Mouse (Mus musculus): Measurements from ENCODE around the gene Ldb1. TPM values are rescaled to one million over a fixed set of nuclear protein-coding genes. Genes with fewer than 3 reads are reported as not detected.

Gene Ldb1
- total RNA-seq (2021): 10 to 100 TPM; 53.0 to 59.4 TPM
- long read RNA-seq, experiment 1, transcript Ldb1-206 (11 exons, 2,108 nt): minor isoform, 8 of 36 reads
- long read RNA-seq, experiment 1, transcript Ldb1-207 (11 exons, 3,133 nt): major isoform, 9 of 36 reads
- long read RNA-seq, experiment 1, partial matches to known transcripts: 13 of 36 reads
- long read RNA-seq, experiment 1, other reads (novel, unspliced or antisense): 4 of 36 reads
- long read RNA-seq, experiment 2, transcript Ldb1-206 (11 exons, 2,108 nt): minor isoform, 5 of 55 reads
- long read RNA-seq, experiment 2, transcript Ldb1-207 (11 exons, 3,133 nt): major isoform, 17 of 55 reads
- long read RNA-seq, experiment 2, partial matches to known transcripts: 21 of 55 reads
- long read RNA-seq, experiment 2, other reads (novel, unspliced or antisense): 11 of 55 reads

DNA sequence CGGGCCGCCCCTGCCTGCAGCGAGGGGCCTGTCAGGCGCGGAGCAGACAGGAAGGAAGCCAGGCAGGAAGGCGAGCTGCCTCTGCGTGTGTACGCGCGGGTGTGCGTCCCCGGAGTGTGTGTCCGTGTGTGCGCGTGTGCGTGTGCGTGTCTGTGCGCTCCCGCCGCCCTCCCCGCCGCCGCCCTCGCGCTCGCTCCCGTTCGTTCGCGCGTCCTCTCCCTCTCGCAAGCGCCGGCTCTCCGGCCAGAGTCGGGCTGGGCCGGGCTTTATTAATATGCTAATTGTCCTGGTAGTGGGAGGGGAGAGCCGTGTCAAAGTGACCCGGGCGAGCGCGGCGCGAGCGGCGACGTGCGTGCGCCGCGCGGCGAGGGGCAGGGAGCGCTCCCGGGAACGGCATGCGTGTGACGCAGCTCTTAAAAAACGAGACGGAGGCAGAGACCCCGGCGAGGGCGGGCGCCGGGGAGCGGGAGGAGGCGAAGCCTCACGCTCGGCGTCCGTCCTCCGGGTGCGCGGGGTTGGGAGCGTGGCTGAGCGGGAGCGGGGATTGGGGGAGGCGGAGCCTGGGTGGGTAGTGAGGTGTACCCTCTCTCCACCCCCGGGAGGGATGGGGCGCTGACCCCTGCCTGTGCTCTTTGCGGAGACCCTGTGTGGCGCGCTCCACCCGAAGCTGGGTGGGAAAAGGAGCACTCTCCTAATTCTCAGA, at the start of gene Ldb1:
Ldb1 (minus strand) TSS at position 222 of the 703 bp plus-strand sequence.
- DNase-seq (ENCODE audit: low spot score in 2 of 2): peak; percentile 81 to 86

DNA sequence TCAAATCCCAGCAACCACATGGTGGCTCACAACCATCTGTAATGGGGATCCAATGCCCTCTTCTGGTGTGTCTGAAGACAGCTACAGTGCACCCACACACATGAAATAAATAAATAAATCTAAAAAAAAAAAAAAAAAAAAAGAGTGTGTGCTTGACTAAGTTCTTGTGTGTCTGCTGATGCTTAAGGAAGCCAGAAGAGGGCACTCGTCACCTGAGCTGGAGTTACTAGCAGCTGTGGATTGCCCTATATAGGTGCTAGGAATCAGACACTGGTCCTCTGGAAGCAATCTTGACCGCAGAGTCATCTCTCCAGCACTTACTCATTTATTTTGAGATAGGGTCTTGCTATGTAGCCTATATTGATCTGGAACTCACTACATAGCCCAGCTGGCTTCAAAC, 49.1 kb upstream of the Ldb1 start:
- no peak for DNase-seq (ENCODE audit: low spot score in 2 of 2)

DNA sequence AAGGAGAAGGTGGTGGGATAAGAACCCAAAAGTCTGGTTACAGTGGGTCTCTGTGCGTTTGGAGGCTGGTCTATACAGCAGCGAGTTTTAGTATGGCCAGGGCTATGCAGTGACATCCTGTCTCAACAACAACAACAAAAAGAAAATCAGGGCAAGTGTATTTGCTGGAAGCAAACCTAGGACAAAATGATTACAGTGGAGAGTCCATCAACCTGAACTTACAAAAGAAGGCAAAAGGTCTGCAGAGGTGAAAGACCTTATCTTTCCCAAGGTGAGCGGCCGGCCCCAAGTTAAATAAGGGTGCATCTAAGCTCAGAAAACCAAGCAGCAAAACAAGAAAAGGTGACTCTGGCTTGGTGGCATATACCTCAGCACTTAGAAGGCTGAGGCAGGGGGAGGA, 46.6 kb upstream of the Ldb1 start:
- no peak for DNase-seq (ENCODE audit: low spot score in 2 of 2)

DNA sequence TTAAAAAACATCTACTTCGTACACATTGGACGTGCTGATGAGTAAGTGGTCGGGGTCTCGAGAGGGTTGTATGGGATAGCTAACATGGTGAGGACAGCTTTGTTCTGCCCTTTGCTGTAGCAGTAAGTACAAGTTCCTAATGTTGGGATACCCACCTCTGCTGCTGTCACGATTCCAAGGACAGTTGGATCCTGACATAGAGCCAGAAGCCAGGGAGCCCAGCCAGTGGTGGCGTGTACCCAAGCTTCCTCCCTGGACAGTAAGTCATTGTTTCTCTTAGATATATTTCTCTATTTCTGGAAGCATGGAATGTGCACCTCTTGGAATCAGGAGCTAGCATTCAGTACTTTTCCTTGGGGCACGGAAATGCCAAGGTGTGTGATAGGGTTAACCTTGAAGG, 42.9 kb upstream of the Ldb1 start:
- no peak for DNase-seq (ENCODE audit: low spot score in 2 of 2)

DNA sequence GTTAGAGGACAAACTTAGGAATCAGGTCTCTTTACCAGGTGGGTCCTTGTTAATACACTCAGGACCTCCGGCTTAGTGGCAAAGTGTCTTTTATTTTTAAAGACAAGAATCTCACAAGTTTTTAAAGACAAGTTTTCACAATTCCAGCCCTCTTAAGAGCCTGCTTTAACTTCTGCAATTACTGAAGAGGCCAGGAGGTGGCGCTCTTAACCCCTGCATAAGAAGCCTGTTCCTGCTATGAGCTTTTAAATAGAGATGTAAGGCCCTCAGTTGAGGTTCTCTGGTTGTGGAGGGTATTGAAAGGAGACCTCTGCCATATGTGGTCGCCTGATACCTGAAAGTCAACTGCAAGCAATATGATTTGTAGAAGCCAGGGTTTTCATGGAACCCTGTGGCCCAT, 41.3 kb upstream of the Ldb1 start:
- DNase-seq (ENCODE audit: low spot score in 2 of 2): peak; percentile 46 to 52

DNA sequence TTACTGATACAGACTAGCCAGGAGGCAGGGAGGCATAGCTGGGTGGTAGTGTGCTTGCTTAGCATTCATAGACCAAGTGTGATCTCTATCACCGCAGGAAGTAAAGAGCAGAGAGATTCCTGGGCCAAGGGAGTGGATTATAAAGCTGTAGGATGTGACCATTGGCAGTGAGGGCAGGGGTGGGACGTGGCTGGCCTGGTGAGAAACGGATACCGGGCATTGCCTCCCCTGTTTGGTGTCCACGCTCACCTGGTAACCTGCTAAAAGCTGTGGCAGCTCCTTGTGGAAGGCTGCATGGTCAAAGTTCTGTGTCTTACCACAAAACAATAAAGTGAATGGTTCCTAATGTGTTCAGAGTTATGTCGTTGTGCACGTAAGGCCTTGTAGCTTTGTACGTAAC, 40.2 kb upstream of the Ldb1 start:
- no peak for DNase-seq (ENCODE audit: low spot score in 2 of 2)

DNA sequence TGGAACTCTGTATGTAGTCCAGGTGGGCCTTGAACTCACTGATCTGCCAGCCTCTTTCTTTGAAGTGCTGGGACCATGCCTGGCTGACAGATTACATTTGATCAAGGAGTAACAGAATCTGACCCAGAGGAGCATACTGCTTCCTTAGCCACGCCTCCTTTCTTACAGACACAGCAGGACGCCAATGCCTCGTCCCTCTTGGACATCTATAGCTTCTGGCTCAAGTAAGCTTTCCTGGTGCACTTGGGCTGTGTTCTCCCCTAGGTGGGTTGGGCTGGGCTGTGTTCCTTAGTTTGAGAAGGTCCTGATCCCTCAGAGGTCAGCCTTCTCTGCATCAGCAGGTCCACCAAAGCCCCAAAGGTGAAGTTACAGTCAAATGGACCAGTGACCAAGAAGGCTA, 33.5 kb upstream of the Ldb1 start:
- no peak for DNase-seq (ENCODE audit: low spot score in 2 of 2)

DNA sequence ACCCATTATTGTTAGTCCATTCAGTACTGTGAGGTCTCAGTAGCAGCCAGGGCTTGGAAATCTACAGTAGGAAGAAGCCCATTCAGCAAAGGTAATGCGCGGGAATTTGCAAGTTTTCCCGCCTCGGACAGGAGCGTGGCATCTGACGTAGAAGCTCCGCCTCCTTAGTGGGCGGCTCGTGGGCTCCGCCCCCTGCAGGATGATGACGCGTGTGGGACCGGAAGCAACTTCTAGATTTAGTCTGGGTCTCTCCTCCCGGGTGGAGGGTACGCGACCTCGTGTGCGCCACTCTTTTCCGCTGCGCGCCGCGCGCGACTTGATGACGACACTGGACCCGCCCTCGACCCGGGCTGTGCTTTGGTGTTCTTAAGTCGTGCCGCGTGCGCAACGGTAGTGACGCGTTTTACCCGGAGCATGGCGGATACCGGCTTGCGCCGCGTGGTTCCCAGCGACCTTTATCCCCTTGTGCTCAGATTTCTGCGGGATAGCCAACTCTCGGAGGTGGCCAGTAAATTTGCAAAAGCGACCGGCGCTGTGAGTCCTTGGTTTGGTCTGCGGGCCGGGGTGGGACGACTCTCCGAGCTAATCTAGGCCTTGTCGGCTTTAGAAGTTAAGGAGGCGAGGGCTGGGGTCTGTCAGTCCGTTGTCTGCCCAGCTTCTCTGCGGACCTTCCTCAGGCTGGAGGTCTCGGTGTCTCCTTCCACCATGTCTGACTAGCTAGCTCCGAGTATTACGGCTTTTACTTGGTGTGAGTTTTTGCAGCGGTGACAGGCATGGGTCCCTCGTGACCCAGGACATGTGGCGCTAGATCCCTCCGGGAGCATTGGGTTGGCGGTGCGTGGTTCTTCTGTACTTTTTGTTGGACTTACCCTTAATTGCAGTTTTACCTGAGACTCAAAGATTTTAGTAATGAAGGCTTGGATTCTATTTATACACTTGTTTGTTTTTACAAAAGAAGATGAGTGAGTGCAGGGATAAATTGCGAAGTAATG, 30.9 kb upstream of the Ldb1 start, which contains the start of gene Nolc1:
Nolc1 (plus strand) TSS at position 248 of the 992 bp plus-strand sequence.
- peak; percentile 99 for DNase-seq (ENCODE audit: low spot score in 2 of 2)

DNA sequence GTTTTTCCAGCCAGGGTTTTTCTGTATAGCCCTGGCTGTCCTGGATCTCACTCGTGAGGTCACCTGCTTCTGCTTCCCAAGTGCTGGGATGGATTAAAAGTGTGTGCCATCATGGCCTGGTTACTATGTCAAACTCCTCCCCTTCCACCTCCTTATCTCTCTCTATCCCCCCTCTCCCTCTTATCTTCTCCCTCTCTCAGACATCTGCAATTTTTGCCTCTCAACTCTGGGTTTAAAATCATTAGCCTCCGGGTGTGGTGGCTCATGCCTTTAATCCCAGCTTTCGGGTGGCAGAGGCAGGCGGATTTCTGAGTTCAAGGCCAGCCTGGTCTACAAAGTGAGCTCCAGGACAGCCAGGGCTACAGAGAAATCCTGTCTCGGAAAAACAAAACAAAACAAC, 29.3 kb upstream of the Ldb1 start:
- no peak for DNase-seq (ENCODE audit: low spot score in 2 of 2)

DNA sequence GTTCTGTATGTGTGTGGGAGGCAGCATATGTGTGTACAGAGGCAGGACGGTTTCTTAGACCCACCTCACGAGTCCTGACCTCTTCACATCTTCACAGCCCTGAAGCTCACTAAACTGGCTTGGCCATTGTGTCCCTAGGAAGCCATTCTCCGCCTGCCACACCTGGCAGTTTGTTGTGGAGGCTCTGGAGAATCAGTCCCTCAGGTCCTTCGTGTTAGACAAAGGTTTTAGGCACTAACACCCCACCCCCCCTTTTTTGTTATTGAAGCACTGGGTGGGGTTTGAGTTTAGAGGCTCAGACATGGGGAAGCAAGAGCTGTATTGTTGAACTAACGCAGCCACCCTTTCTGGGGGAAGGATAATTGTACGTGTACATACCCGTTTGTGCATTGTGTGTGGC, 28.3 kb upstream of the Ldb1 start:
- DNase-seq (ENCODE audit: low spot score in 2 of 2): no peak

DNA sequence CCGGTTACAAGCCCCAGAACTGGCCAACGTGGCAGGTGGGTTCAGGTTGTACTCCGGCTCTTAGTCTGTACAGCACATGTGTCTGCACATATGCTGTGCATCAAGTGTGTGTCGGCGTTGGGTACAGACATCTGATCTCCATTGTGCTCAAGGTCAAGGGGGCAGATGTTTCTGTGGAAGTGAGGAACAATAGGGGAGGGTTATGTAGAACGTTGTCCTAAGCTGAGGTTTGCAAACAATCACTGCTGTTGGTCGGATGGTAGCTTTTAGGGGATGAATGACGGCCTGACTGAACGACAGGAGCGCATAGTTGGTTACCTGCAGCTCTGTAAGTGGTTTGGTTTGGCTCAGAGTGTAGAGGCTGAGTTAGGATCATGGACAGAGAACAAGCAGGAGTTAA, 23.0 kb upstream of the Ldb1 start:
- no peak for DNase-seq (ENCODE audit: low spot score in 2 of 2)

DNA sequence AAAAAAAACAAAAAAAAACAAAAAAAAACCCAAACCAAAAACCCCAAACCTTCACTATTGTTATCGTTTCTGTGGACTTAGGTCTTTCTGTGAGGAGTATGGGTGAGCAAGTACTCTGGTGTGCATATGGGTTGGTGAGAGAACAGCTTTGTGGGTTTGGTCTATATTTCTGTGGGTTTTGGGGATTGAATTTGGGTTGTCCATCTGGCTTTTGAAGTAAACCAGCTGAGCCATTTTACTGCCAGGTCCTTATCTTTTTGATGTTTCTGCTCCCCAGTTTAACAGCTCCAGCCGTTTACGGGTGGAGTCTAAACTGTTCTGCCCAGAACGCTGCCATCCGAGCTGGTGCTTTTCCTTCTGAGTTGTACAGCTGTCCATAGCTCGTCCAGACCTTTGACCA, 15.8 kb upstream of the Ldb1 start:
- DNase-seq (ENCODE audit: low spot score in 2 of 2): no peak

DNA sequence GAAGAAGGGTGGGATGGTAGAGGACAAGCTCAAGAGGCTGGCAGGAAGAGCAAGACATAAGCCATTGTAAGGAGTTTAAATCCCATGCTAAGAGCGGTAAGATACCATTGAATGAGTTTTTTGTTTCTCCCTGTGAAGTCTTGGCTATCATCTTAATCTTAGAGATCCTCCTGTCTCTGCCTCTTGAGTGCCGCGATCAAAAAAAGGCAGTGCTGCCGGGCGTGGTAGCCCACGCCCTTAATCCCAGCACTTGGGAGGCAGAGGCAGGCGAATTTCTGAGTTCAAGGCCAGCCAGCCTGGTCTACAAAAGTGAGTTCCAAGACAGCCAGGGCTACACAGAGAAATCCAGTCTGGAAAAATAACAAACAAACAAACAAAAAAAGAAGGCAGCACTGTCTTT, 13.5 kb upstream of the Ldb1 start:
- DNase-seq (ENCODE audit: low spot score in 2 of 2): no peak

DNA sequence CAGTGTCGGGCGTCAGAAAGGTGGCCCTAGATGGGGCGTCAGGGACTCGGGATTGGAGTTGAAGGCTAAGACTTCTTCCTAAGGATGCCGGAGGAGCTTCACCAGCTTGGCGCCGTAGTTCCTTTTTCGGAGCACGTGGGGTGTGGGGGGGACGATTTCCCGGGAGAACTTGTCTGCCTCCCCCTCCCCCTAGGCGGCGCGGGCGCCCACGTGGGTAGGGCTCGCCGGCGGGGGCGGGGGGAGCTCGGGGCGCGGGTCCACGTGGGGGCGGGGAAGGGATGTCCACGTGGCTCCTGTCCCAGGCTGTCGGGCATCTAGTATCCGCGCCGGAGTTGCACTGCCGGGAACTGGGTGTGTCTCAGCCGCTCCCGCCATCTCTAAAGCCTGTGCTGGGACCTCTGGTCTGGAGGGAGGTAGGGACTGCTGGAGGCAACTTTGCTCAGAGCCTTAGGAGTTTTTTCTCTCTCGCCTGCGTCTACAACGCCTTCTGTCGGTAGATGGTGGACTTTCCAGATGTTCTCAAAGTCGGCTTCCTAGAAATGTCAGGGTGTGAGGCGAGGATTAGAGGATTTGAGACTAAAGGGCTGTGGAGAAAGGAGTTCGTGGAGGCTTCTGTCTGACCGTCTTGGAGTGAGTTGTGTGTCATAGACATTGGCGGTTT, 12.1 kb upstream of the Ldb1 start:
- DNase-seq (ENCODE audit: low spot score in 2 of 2): peak; percentile 84 to 85

DNA sequence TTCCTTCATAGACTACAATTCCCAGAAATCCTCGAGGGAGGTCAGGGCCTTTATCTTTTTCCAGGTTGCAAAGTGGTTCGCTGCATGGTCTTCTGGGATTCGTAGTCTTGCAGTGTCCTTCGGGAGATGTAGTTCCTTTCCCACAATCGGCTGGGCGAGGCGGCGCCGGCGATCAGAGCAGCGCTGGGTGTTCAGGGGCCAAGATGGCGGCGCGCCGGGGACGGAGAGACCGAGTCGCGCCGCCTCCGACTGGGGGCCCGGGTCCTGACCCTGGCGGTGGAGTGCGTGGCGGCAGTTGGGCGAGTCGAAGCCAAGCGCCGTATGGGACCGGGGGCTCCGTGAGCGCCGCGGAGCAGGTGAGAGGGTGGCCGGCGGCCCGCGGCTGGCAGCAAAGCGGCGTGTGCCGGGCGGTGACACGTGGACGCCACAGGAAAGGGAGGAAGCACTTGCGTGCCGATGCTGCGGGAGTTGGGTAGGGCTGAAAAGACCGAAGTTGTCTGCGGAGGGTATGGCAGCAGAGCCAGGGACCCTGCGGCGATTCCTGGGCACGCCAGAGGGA, 11.5 kb upstream of the Ldb1 start:
- peak; percentile 81 to 83 for DNase-seq (ENCODE audit: low spot score in 2 of 2)

DNA sequence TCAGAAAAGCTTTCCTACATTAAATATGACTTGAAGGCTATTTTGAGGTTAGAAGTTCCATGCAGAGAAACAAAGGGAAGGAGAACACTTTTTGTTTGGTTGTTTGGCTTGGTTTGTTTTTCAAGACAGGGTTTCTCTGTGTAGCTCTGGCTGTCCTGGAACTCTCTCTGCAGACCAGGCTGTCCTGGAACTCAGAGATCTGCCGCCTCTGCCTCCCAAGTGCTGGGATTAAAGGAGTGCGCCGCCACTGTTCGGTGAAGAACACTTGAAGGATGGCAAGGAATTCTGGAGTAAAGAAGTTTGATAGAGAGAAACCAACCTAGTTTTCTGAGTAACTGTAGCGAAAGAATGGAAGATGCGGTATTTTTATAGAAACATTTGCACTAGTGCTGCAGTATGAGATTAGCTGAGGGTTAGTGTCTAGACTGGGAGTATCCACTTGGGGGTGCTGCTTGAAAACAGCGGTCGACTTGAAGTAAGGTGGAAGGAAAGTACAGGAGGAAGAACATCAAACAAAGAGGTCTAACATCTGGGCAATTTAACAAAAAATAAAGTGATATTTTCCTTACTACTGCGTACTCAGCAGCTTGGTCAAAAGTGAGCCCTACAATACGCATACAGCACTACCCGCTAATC, 10.9 kb upstream of the Ldb1 start:
- no peak for DNase-seq (ENCODE audit: low spot score in 2 of 2)

DNA sequence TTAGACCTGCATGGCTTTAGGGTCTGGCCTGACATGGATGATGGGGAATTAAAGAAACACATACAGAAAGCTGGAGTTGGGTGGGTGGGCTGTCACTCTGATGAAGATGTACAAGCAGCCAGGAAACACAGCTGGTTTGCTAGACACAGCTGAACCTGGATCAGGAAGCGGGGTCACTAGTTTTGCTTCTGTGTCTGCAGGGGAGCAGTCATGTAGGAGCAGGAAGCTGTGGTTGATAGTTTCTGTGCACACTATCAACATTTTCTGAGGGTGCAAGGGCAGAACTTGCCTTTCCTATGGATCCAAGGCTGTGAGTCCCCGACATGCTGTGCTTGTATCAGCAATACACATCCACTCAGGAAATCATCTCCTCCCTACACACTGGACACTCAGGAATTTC, 5.4 kb upstream of the Ldb1 start:
- no peak for DNase-seq (ENCODE audit: low spot score in 2 of 2)

DNA sequence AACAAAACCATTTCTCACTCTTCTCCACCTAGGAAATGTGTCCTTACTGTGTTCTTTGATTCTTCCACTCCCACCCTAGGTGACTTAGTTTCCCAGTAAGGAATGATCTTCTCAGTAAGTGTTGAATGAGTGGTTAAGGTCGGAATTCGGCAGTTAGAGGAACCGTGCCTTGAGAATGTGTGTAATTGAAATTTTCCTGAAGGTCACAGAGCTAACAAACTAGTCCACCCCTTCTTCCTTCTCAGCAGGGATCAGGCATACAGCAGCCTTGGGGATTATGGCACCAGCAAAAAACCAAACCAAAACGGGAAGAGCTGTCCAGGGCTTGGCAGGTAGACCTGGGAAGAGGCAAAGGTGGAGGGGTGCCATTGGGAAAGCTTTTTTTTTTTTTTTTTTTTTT, 4.1 kb upstream of the Ldb1 start:
- no peak for DNase-seq (ENCODE audit: low spot score in 2 of 2)

DNA sequence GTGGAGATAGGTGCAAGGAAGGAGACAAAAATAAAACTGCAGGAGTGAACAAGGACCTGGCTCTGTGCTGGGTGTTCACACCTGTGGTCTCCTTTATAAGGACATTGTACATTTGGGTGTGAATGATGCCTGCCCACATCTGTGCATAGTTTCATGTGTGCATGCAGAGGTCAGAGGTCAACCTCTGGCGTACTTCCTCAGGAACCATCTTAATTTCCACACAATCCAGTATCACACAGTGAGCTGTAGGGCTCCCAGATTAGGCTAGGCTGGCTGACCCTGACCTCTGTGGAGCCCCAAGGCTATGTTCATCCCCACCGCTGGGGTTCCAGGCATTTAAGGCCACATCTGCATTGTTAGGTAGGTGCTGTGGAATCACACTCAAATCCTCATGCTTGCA, 2.4 kb upstream of the Ldb1 start:
- no peak for DNase-seq (ENCODE audit: low spot score in 2 of 2)

DNA sequence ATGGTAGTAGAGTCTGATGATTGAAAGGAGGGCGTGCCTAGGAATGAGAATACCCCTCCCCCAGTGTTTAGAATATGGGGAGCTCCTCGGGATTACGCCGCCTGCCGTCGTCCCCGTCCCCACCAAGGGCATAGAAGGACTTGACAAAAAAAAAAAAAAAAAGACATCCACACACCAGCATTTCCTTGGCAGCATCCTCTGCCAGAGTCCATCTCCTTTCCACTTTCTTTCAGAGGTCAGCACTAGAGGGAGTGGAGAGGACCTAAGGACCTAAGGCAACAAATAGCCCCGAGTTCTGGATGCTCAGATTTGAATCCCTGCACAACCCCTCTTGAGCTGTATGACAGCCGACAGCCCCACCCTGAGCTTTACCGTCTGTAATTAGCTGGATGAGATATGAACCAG, 1.6 kb upstream of the Ldb1 start:
- DNase-seq (ENCODE audit: low spot score in 2 of 2): no peak
